In the genomic region with DNA sequence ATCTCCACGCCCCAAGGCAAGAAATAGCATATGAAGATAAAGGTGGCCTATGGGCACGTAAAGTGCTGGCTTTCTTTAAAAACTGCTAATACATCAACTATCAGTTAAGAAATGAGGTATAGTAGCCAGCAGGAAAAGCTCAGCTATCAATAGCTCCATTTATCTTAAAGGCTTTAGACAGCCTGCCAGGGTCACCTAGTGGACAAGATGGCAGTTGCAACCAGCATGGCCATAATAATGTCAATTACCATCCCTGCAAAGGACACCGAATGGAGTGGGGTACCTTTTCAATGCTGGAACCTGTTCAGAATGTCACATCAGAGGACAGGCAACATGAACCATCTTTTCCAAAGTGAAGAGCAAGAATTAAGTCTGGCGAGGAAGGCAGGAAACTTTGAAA, we compare ENCODE assay signal across 13 mouse cellular contexts. TPM values are rescaled to one million over a fixed set of nuclear protein-coding genes. Genes with fewer than 3 reads are reported as not detected.
DNase-seq lines count a peak whose midpoint lies in the region; TF ChIP-seq lines count a peak whose summit lies in the region.
"Had no signal": no experiment of that assay in that cellular context is flagged by ENCODE, and none has a peak within 500 bp of the region (broad histone marks: within the 10 kb centered on the region; RNA-seq: fewer than 3 reads in every experiment).

No protein-coding gene starts in this region.

- H3K4me1 ChIP-seq in small intestine, adult 2 months (ENCODE audit: control insufficient read depth, insufficient read depth, insufficient read length, low read length), result peaks cover 2% of the 10 kb centered on the region; the same call in 1 of the 2 replicates
- H3K4me1 ChIP-seq: forebrain, embryonic 13.5 days; hindbrain, embryonic 15.5 days; limb, embryonic 15.5 days had no signal

- peak; percentile 15 to 39 for DNase-seq in heart, postnatal 14 days
- DNase-seq in heart, postnatal 25 days (ENCODE audit: low spot score), result no peak
- DNase-seq in right cerebral cortex, postnatal 14 days, result peak; percentile 15
- no peak for DNase-seq in right cerebral cortex, postnatal 36 days (ENCODE audit: low spot score in 2 of 2)
- peak; percentile 31 to 46 for DNase-seq in cerebellum, postnatal 14 days
- DNase-seq in frontal cortex, postnatal 14 days (ENCODE audit: low spot score in 2 of 2), result no peak
- DNase-seq in left cerebral cortex, postnatal 10 days (ENCODE audit: extremely low spot score in 1 of 2, low spot score in 2 of 2), result no peak
- DNase-seq: adrenal gland, adult 8-10 months had no signal

- H3K4me3 ChIP-seq in small intestine, adult 2 months (ENCODE audit: low read depth, low read length), result no peak overlapping the region
- H3K4me3 ChIP-seq: forebrain, embryonic 13.5 days; hindbrain, embryonic 15.5 days; limb, embryonic 15.5 days; stomach, embryonic 15.5 days had no signal

- no peaks in the 10 kb centered on the region for H3K27me3 ChIP-seq in small intestine, adult 2 months (ENCODE audit: control insufficient read depth, insufficient read depth, low read length)
- H3K27me3 ChIP-seq: forebrain, embryonic 13.5 days; hindbrain, embryonic 15.5 days; limb, embryonic 15.5 days; stomach, embryonic 15.5 days had no signal

- no peaks in the 10 kb centered on the region for H3K36me3 ChIP-seq in small intestine, adult 2 months (ENCODE audit: control insufficient read depth, insufficient read depth, low read length)
- H3K36me3 ChIP-seq: hindbrain, embryonic 15.5 days; limb, embryonic 15.5 days; stomach, embryonic 15.5 days had no signal

- H3K27ac ChIP-seq in small intestine, adult 2 months (ENCODE audit: insufficient read depth, low read depth, low read length), result no peak overlapping the region
- H3K27ac ChIP-seq: forebrain, embryonic 13.5 days; hindbrain, embryonic 15.5 days; limb, embryonic 15.5 days; stomach, embryonic 15.5 days had no signal

- WGBS in small intestine, adult 2 months, result 59% methylated on average over 4 of the region's 4 CpGs

- no peak for TF ChIP-seq POLR2A in small intestine, adult 2 months (IDR thresholded peaks at IDR 0.05; ENCODE audit: low read depth, low read length)

- TF ChIP-seq CTCF in small intestine, adult 2 months (IDR thresholded peaks at IDR 0.05; ENCODE audit: extremely low read depth, insufficient read length, insufficient replicate concordance, low read depth, low read length), result peak; percentile 6; the same call in 1 of the 2 replicates

- intact Hi-C loops in heart, postnatal 14 days (cut with DNase I), result loop anchor here (2.0 kb wide), 1 partner anchor 52 kb away; no protein-coding TSS in a partner anchor
- intact Hi-C loops in heart, postnatal 25 days (cut with DNase I), result loop anchor here (2.0 kb wide), 1 partner anchor 52 kb away; no protein-coding TSS in a partner anchor
- intact Hi-C loops in left cerebral cortex, postnatal 10 days (cut with DNase I), result loop anchor here (5.0 kb wide), 1 partner anchor 52 kb away; no protein-coding TSS in a partner anchor

RNA-seq across cellular contexts. Expression of a gene that starts 10.8 kb away (rescaled TPM):
- 1 to 10 TPM; 5.8 to 6.7 TPM for total RNA-seq in heart, postnatal 14 days (2021)
- total RNA-seq in heart, postnatal 25 days (2021), result 1 to 10 TPM; 5.4 to 6.5 TPM
- 3.8 and 10.9 TPM in 2 replicates for polyA plus RNA-seq in small intestine, adult 2 months (2012; rRNA removed)
- 1 to 10 TPM; 4.8 to 6.0 TPM for total RNA-seq in left cerebral cortex, postnatal 10 days (2021)

RNA-seq across cellular contexts. Expression of a gene that starts 19.9 kb away (rescaled TPM):
- 1 to 10 TPM; 1.0 to 1.4 TPM for total RNA-seq in heart, postnatal 14 days (2021)
- total RNA-seq in heart, postnatal 25 days (2021), result 1 to 10 TPM; 1.6 to 2.3 TPM
- 0.04 and 0.14 TPM in 2 replicates for polyA plus RNA-seq in small intestine, adult 2 months (2012; rRNA removed)
- total RNA-seq in left cerebral cortex, postnatal 10 days (2021), result 10 to 100 TPM; 23.5 to 24.5 TPM

RNA-seq across cellular contexts. Expression of a gene that starts 37.7 kb away (rescaled TPM):
- under 1 TPM; 0.43 to 0.49 TPM for total RNA-seq in heart, postnatal 14 days (2021)
- total RNA-seq in heart, postnatal 25 days (2021), result under 1 TPM; 0.17 to 0.26 TPM
- polyA plus RNA-seq in small intestine, adult 2 months (2012; rRNA removed), result 0.06 and 0.37 TPM in 2 replicates
- under 1 TPM; 0.71 to 0.92 TPM for total RNA-seq in left cerebral cortex, postnatal 10 days (2021)

RNA-seq across cellular contexts. Expression of a gene that starts 56.3 kb away (rescaled TPM):
- total RNA-seq in heart, postnatal 14 days (2021), result not detected
- total RNA-seq in heart, postnatal 25 days (2021), result not detected
- polyA plus RNA-seq in small intestine, adult 2 months (2012; rRNA removed), result not detected in 2 replicates
- total RNA-seq in left cerebral cortex, postnatal 10 days (2021), result not detected
- total RNA-seq: adrenal gland, adult 8-10 months had no signal
- polyA plus RNA-seq: forebrain, embryonic 13.5 days; hindbrain, embryonic 15.5 days; limb, embryonic 15.5 days; stomach, embryonic 15.5 days had no signal

Comparison
In these comparisons a context has a peak if more than half of its experiments do, and no peak if none do; other contexts are left out.
1. DNase-seq: peak in heart, postnatal 14 days (2 of 2), right cerebral cortex, postnatal 14 days (single experiment) and cerebellum, postnatal 14 days (2 of 2); none in heart, postnatal 25 days (single experiment), right cerebral cortex, postnatal 36 days (0 of 2), frontal cortex, postnatal 14 days (0 of 2) and left cerebral cortex, postnatal 10 days (0 of 2).
2. RNA of a gene that starts 19.9 kb away (total RNA-seq): 23.5 to 24.5 TPM in left cerebral cortex, postnatal 10 days; 1.6 to 2.3 TPM in heart, postnatal 25 days and 1.0 to 1.4 TPM in heart, postnatal 14 days; every median in the first group is over 4 times any median in the second.